Mouse (Mus musculus) myocyte (in vitro differentiated cells): ENCODE results near the gene Scgb1b12. TPM values are rescaled to one million over a fixed set of nuclear protein-coding genes. Genes with fewer than 3 reads are reported as not detected.
"Not testable (repeated sequence)": the region's sequence is repeated elsewhere in the genome, so short reads cannot be mapped to it uniquely, and the experiment has no call there.

Experiments used
- H3K27me3 ChIP-seq: one replicate; pipeline ENCODE4 v1.6.1; 2011; ENCODE audit not compliant: control insufficient read depth, insufficient read depth, insufficient read length
- H3K36me3 ChIP-seq: one replicate; pipeline ENCODE4 v1.6.1; 2011; ENCODE audit not compliant: control insufficient read depth, insufficient read depth
- H3K4me2 ChIP-seq: one replicate; pipeline ENCODE4 v1.6.1; 2011; ENCODE audit warnings: low read depth, control low read depth
- H3K4me3 ChIP-seq: one replicate; pipeline ENCODE4 v1.5.1; 2011; ENCODE audit warnings: mild to moderate bottlenecking, control low read depth, moderate library complexity
- H3K79me2 ChIP-seq: one replicate; pipeline ENCODE4 v1.6.1; 2011; ENCODE audit not compliant: control insufficient read depth, insufficient read depth
- H3ac ChIP-seq: one replicate; pipeline ENCODE4 v1.6.1; 2011; ENCODE audit not compliant: control insufficient read depth, insufficient read length
- polyA plus RNA-seq: library from polyadenylated mRNA; unstranded; fragments of >200 nt; fragmentation: generic; extraction: Trizol; gene quantifications from one replicate; pipeline ENCODE4 v1.2.1, GENCODE M21; 2012; ENCODE audit warnings: missing spikeins

Scgb1b12 gene
- polyA plus RNA-seq = not detected

DNA sequence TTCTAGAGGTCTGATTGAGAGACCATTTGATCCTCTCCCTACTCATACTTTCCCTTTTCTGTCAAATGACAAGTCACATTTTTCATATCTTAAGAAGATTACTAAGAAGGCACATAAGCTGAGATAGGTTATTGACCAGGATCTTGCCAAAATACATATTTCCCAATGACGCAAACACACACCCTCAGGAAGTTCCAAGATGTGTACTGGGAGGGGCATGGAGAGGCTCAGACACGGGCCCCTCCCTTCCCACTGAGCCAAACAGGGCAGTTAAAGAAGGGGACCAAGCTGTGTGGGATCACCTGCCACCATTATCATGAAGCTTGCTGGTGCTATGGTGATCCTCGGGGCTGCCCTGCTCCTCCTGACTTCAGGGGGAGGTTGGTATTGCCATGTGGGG is at the start of gene Scgb1b12:
Gene Scgb1b12, plus strand, starts transcription at position 301 of the 400 bp plus-strand sequence.
- H3K4me3 ChIP-seq, H3K36me3 ChIP-seq, H3K4me2 ChIP-seq, H3K79me2 ChIP-seq, H3ac ChIP-seq, H3K27me3 ChIP-seq: not testable (repeated sequence)

DNA sequence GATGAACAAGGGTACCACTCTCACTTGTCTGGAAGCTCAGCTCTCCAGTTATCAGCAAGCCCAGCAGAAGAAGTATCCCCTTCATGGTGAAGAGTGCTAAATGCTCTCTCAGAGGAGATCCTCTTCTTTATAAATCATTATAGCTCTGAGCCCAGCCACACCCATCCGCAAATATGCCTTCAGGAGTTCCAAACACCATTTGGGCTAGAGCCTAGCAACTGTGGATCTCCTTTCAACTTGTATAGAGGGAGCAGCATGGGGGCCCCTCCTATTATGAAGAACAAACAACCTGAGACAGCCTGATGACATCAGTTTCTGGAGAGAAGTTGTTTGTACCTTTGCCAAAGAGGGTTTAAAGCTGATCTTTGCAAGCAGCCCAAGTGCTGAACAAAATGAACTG is 6.8 kb upstream of the Scgb1b12 start, which contains the start of gene Scgb2b12:
Gene Scgb2b12, minus strand, starts transcription at position 101 of the 400 bp plus-strand sequence.
- not testable (repeated sequence) for H3K4me2 ChIP-seq, H3K27me3 ChIP-seq, H3K79me2 ChIP-seq, H3K4me3 ChIP-seq, H3ac ChIP-seq, H3K36me3 ChIP-seq

Other genes with a start within 250 kb of the Scgb1b12 start
- gene Scgb1b10, start 233.3 kb upstream of the Scgb1b12 start, polyA plus RNA-seq = not detected
- gene Scgb2b11, start 123.0 kb upstream of the Scgb1b12 start, polyA plus RNA-seq = not detected
- not detected for gene Scgb1b11, start 111.3 kb upstream of the Scgb1b12 start, polyA plus RNA-seq
- not detected for gene Scgb2b12, start 6.9 kb upstream of the Scgb1b12 start, polyA plus RNA-seq
- not detected for gene Scgb1b29, start 107.4 kb downstream of the Scgb1b12 start, polyA plus RNA-seq